In genomic region chr1:56980631-56981275, GRCm38 (mm10) we compare ENCODE assay signal across 8 mouse cellular contexts. TPM values are rescaled to one million over a fixed set of nuclear protein-coding genes. Genes with fewer than 3 reads are reported as not detected.
DNase-seq lines count a peak whose midpoint lies in the region; ATAC-seq and TF ChIP-seq lines count a peak whose summit lies in the region.
"Had no signal": no experiment of that assay in that cellular context is flagged by ENCODE, and none has a peak within 500 bp of the region (broad histone marks: within the 10 kb centered on the region; RNA-seq: fewer than 3 reads in every experiment).

No protein-coding gene starts in this region.

- H3K27me3 ChIP-seq in midbrain, embryonic 11.5 days (ENCODE audit: control insufficient read depth, insufficient read depth, low read length), result peaks cover 90% of the 10 kb centered on the region
- peaks cover 81% of the 10 kb centered on the region for H3K27me3 ChIP-seq in midbrain, embryonic 15.5 days (replicated peaks)
- H3K27me3 ChIP-seq in intestine, postnatal 0 days (replicated peaks; ENCODE audit: control insufficient read depth, insufficient read depth, low read length), result peaks cover 80% of the 10 kb centered on the region
- H3K27me3 ChIP-seq in stomach, embryonic 16.5 days (ENCODE audit: control insufficient read depth, insufficient read depth, low read length), result peaks cover 88% of the 10 kb centered on the region

- no peaks in the 10 kb centered on the region for H3K36me3 ChIP-seq in midbrain, embryonic 11.5 days (ENCODE audit: control insufficient read depth, insufficient read depth, low read length)
- no peaks in the 10 kb centered on the region for H3K36me3 ChIP-seq in midbrain, embryonic 15.5 days (replicated peaks)
- no peaks in the 10 kb centered on the region for H3K36me3 ChIP-seq in intestine, postnatal 0 days (ENCODE audit: control insufficient read depth, insufficient read depth)
- H3K36me3 ChIP-seq in stomach, embryonic 16.5 days (ENCODE audit: control insufficient read depth, insufficient read depth, low read length), result no peaks in the 10 kb centered on the region

- peak overlapping the region; percentile 15; the same call in 1 of the 2 replicates for H3K4me2 ChIP-seq in midbrain, embryonic 11.5 days
- H3K4me2 ChIP-seq in midbrain, embryonic 15.5 days, result no peak overlapping the region
- H3K4me2 ChIP-seq in intestine, postnatal 0 days (replicated peaks; ENCODE audit: low read depth), result peak overlapping the region; percentile 43
- peak overlapping the region; percentile 45 for H3K4me2 ChIP-seq in stomach, embryonic 16.5 days (ENCODE audit: low read depth, low read length)

- H3K27ac ChIP-seq in midbrain, embryonic 11.5 days (ENCODE audit: low read depth, low read length), result no peak overlapping the region
- no peak overlapping the region for H3K27ac ChIP-seq in midbrain, embryonic 15.5 days
- H3K27ac ChIP-seq in embryonic fibroblast, embryonic 13.5 days (ENCODE audit: insufficient read depth, low read length), result no peak overlapping the region
- no peak overlapping the region for H3K27ac ChIP-seq in intestine, postnatal 0 days (ENCODE audit: low read depth, low read length)
- no peak overlapping the region for H3K27ac ChIP-seq in stomach, embryonic 16.5 days (ENCODE audit: low read length)

- H3K4me1 ChIP-seq in midbrain, embryonic 11.5 days (ENCODE audit: control insufficient read depth, insufficient read depth, low read length), result peaks cover 7% of the 10 kb centered on the region; the same call in 1 of the 2 replicates
- H3K4me1 ChIP-seq in midbrain, embryonic 15.5 days, result peaks cover 23% of the 10 kb centered on the region
- 0 out of 2 replicates have a peak, but pooled peaks cover 3% of the 10 kb centered on the region for H3K4me1 ChIP-seq in embryonic fibroblast, embryonic 13.5 days (ENCODE audit: control insufficient read depth, insufficient read depth, low read length)
- H3K4me1 ChIP-seq in intestine, postnatal 0 days (replicated peaks; ENCODE audit: control insufficient read depth, insufficient read depth, low read length), result no peaks in the 10 kb centered on the region
- peaks cover 4% of the 10 kb centered on the region; the same call in 1 of the 2 replicates for H3K4me1 ChIP-seq in stomach, embryonic 16.5 days (ENCODE audit: control insufficient read depth, insufficient read depth, low read length)

- WGBS in midbrain, embryonic 11.5 days, result 1% methylated on average over 27 of the region's 27 CpGs
- 1% methylated on average over 27 of the region's 27 CpGs for WGBS in midbrain, embryonic 15.5 days
- WGBS in intestine, postnatal 0 days, result 7% methylated on average over 27 of the region's 27 CpGs
- 1% methylated on average over 27 of the region's 27 CpGs for WGBS in stomach, embryonic 16.5 days

- TF ChIP-seq POLR2A in embryonic fibroblast, embryonic 13.5 days (IDR thresholded peaks at IDR 0.05; ENCODE audit: low read depth, low read length), result no peak

- no peak for ATAC-seq in midbrain, embryonic 11.5 days (ENCODE audit: low FRiP score)
- ATAC-seq in midbrain, embryonic 15.5 days (replicated peaks), result no peak
- ATAC-seq in intestine, postnatal 0 days, result no peak
- ATAC-seq in stomach, embryonic 16.5 days (ENCODE audit: insufficient read depth, low FRiP score), result no peak

- no peak for TF ChIP-seq CTCF in embryonic fibroblast, embryonic 13.5 days (IDR thresholded peaks at IDR 0.05; ENCODE audit: borderline replicate concordance, insufficient read depth, low read length)
- TF ChIP-seq CTCF in intestine, postnatal 0 days (IDR thresholded peaks at IDR 0.05; ENCODE audit: low read depth), result no peak

- peak; percentile 96 for DNase-seq in midbrain, embryonic 11.5 days (ENCODE audit: low spot score, missing footprints)
- DNase-seq in right cerebral cortex, postnatal 25 days, result no peak
- no peak for DNase-seq in adipocyte (ENCODE audit: low spot score)
- DNase-seq: adrenal gland, postnatal 25 days had no signal

- no peaks in the 10 kb centered on the region for H3K9me3 ChIP-seq in midbrain, embryonic 11.5 days (ENCODE audit: control insufficient read depth, low read length)
- no peaks in the 10 kb centered on the region for H3K9me3 ChIP-seq in midbrain, embryonic 15.5 days
- no peaks in the 10 kb centered on the region for H3K9me3 ChIP-seq in intestine, postnatal 0 days (ENCODE audit: control insufficient read depth)
- H3K9me3 ChIP-seq in stomach, embryonic 16.5 days (replicated peaks; ENCODE audit: control insufficient read depth, low read length), result no peaks in the 10 kb centered on the region

- no peak overlapping the region for H3K9ac ChIP-seq in midbrain, embryonic 11.5 days (ENCODE audit: low read length)
- no peak overlapping the region for H3K9ac ChIP-seq in midbrain, embryonic 15.5 days
- H3K9ac ChIP-seq in intestine, postnatal 0 days (ENCODE audit: low read depth, low read length), result no peak overlapping the region
- no peak overlapping the region for H3K9ac ChIP-seq in stomach, embryonic 16.5 days (ENCODE audit: low read length)

- H3K4me3 ChIP-seq in midbrain, embryonic 11.5 days (ENCODE audit: low read depth, low read length), result no peak overlapping the region
- H3K4me3 ChIP-seq in midbrain, embryonic 15.5 days, result no peak overlapping the region
- peak overlapping the region; percentile 29 for H3K4me3 ChIP-seq in embryonic fibroblast, embryonic 13.5 days (ENCODE audit: insufficient read depth, low read length)
- peak overlapping the region; percentile 25 for H3K4me3 ChIP-seq in intestine, postnatal 0 days (ENCODE audit: low read depth, low read length)
- peak overlapping the region; percentile 28 for H3K4me3 ChIP-seq in stomach, embryonic 16.5 days (replicated peaks; ENCODE audit: low read length)

RNA-seq across cellular contexts. Expression of gene Satb2, which starts 2.3 kb away (rescaled TPM):
- 1.2 and 1.5 TPM in 2 replicates for polyA plus RNA-seq in midbrain, embryonic 11.5 days (2014; fragmentation: Nextera tagmentation; extraction: Ambion mirVana)
- polyA plus RNA-seq in midbrain, embryonic 15.5 days (2015; fragmentation: Nextera tagmentation; extraction: Ambion mirVana), result 0.80 and 1.2 TPM in 2 replicates
- polyA plus RNA-seq in embryonic fibroblast, embryonic 13.5 days (2011; ENCODE audit: insufficient read length, low read depth, missing spikeins), result 5.3 and 5.4 TPM in 2 replicates
- 1.6 and 2.4 TPM in 2 replicates for polyA plus RNA-seq in intestine, postnatal 0 days (2015; fragmentation: Nextera tagmentation; extraction: Ambion mirVana)
- 0.31 and 0.32 TPM in 2 replicates for polyA plus RNA-seq in stomach, embryonic 16.5 days (2015; fragmentation: Nextera tagmentation; extraction: Ambion mirVana)

Comparison
In these comparisons a context has a peak if more than half of its experiments do, and no peak if none do; other contexts are left out.
1. H3K4me3 ChIP-seq: peak in embryonic fibroblast, embryonic 13.5 days (single experiment), intestine, postnatal 0 days (single experiment) and stomach, embryonic 16.5 days (single experiment); none in midbrain, embryonic 11.5 days (single experiment) and midbrain, embryonic 15.5 days (single experiment).